Mouse (Mus musculus) heart, postnatal 4 days (tissue): Measurements from ENCODE around the gene Grin2a. TPM values are rescaled to one million over a fixed set of nuclear protein-coding genes. Genes with fewer than 3 reads are reported as not detected.

Experiments
- DNase-seq: peaks from one replicate; pipeline ENCODE4 v3.0.0; 2021
- total RNA-seq, 2 experiments: library from RNA; stranded (reverse); gene quantifications; 2 replicates each; pipeline ENCODE4 v1.2.3; 2021

Gene Grin2a
- total RNA-seq, 2 experiments from 2014 or later, result 0.54 to 0.62 TPM

- DNase-seq, result no peak
These were observed 30.9 kb downstream of the Grin2a start for GRCm38 (mm10) chr16:9964469-9964868.

- DNase-seq, result no peak
These were observed 32.9 kb downstream of the Grin2a start for GRCm38 (mm10) chr16:9962482-9962881.

DNA sequence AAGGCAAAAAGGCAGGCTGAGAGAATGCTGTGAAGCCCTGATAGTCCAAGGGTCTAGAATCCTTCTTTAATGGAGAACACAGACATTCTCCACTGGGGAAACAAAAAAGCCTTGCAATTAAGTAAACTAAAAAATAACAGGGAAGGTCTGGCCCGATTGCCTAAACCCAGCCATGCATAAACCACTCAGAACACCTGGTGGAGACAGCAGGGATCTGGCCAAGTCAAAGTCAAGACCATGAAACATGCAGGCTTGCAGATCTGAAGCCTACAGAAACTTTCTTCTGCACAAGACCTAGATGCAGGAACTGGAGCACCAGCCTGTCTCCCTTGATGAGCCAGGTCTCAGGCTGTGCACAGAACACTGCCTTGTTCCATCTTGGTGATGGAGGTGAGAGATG lies 36.0 kb downstream of the Grin2a start:
- no peak for DNase-seq

- no peak for DNase-seq
These were observed 41.1 kb downstream of the Grin2a start for GRCm38 (mm10) chr16:9954266-9954665.

- no peak for DNase-seq
These were observed 41.9 kb downstream of the Grin2a start for GRCm38 (mm10) chr16:9953396-9953831.

GRCm38 (mm10) chr16:9949250-9949649 lies 46.1 kb downstream of the Grin2a start:
- no peak for DNase-seq

DNA sequence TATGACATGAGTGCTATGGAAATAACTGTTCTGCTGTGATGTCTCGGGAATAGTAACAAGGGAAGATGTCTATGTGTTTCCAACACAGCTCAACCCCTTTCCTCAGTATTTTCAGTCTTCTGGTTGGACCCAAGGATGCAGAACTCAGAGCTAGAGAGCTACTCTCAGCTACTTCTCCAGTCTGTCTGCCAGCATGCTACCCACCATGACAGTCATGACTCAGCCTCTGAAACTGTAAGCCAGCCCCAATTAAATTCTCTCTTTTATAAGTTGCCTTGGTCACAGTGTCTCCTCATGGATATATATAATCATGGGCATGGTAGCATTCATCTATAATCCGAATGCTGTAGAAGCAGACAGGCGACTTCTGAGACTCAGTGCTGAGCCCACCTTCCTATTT lies 47.9 kb downstream of the Grin2a start:
- no peak for DNase-seq

- no peak for DNase-seq
These were observed 50.5 kb downstream of the Grin2a start for GRCm38 (mm10) chr16:9944836-9945235.

DNA sequence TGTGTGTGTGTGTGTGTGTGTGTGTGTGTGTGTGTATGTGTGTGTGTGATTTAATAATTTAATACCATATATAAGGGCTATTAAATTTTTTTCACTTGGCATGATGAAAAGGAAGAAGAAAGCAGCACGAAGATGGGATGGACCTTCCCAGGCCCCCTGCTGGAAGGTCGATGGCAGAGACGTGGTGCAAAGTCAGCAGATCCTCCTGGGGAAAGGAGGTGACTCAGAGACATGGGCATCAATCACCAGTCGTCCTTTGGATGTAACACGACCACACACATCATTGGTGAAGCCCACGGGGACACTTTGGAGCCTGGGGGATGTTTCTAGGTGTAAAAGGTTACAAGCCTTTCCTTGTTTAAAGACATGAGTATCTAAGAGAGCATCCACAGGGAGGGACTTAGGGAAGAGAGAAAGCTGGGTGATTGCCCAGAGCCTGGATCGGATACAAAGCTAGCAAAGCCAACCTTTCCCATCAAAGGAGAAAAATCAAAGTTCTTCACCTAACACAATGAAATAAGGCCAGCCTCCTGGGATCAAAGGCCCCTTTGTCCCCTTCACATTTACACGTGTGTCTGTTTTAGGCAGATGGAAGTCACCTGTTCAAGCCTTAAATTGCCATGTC lies 53.9 kb downstream of the Grin2a start:
- no peak for DNase-seq

DNA sequence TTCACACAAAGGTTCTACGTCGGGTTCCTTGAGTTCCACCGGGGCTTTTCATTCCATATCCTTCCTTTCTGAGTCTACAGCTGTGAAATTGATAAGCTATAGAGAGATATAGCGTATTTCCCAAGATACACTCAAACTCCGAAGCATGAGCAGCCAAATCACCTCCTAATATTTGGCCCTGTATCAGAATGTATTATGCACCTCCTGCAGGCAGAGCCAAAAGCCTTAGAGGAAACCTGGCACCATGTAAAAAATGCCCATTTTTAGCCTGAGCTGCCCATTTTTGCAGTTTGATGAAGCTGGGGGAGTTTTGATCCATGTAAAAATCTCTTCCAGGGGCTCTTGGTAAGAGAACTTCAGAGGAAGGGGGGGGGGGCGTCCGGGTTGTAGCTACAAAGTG lies 54.6 kb downstream of the Grin2a start:
- DNase-seq, result no peak

GRCm38 (mm10) chr16:9910672-9911071 lies 84.7 kb downstream of the Grin2a start:
- DNase-seq, result no peak

- no peak for DNase-seq
These were observed 86.1 kb downstream of the Grin2a start for GRCm38 (mm10) chr16:9909225-9909624.

DNA sequence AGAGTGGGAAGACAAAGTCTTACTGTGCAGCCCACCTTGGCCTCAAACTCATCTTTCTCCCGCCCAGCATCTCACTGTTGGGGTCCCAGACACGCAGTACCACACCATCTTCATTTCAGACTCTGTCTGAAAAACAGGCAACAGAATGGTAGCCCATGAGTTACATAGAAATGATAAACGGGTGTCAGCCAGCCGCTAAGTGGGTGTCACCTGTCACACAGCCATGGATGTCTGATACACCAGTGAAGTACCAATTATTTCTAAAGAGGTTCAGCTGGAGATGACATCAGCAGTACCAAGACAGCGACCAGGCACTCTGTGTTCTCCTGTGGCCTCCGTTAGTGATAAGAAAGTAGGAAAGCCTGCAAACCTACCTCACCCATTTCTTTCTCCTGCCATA lies 90.9 kb downstream of the Grin2a start:
- DNase-seq, result no peak

DNA sequence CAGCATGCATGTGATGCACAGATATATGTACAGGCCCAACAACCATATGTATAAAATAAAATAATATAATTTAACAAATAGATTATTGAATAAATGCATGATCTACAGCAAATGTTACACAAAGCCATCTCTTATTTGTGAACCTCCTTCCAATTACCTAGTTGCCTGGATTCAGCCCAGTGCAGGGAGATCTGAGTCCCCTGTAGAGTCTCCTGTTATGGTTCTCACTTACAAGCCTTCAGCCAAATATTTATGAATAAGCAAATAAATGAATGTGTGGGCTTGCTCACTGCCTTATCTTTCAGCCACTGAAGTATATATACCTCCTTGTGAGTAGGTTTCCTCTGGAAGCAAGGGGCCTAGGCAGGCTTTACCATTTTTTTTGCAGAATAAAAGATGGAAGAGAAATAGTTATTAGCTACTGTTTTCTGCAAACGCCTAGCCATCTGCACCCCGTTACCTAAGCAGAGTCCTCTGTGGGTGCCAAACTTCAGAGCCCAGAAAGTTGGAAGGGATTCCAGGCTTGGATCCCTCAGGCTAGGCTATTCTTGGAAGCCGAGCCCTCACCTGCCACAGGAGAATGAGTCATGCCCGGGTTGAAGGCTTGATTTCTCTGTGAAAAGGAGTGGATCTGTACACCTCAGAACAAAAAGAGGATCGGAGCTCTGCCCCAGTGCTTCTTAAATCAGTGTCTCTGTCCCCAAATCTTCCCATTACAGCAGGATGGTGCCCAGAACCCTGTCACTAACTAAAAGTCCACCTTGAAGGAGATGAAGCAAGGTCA lies 92.5 kb downstream of the Grin2a start:
- DNase-seq, result no peak

GRCm38 (mm10) chr16:9901433-9901832 lies 93.9 kb downstream of the Grin2a start:
- DNase-seq, result no peak

- no peak for DNase-seq
These were observed 94.4 kb downstream of the Grin2a start for GRCm38 (mm10) chr16:9900996-9901395.

DNA sequence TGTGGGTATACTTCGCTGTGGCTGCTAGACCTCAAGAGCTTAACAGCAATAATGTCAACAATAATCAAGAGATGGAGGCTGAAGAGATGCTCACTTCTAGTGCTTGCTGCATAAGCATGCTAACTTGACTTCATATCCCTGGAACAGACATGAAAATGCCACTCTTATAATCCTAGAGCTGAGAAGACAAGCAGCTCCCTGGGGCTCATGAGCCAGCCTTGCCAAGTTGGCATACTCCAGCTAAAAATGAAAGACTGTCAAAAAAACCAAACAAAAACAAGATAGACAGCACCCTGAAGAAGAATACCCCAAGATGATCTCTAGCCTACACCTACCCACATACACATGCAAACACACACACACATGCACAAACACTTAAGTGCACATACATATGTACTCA lies 95.2 kb downstream of the Grin2a start:
- DNase-seq, result no peak

- no peak for DNase-seq
These were observed 96.2 kb downstream of the Grin2a start for GRCm38 (mm10) chr16:9899176-9899575.

GRCm38 (mm10) chr16:9895581-9895980 lies 99.8 kb downstream of the Grin2a start:
- no peak for DNase-seq

DNA sequence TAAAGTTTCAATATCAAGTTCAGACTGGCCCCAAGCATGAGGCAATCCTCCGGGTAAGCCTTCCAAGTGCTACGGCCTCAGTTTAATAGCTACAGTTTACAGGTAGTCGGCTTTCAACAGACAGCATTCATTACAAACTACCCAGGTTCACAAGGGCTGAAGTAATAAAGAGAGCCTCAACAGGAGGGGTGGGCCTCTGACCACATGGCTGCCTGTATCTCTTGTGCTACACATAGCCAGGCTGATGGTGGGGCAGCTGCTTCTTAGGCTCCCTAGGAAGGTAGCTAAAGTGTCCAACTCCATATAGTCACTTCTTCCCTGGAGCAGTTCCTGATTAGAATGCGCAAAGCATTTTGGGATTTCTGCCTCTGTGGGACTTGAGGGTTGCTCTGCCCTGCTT lies 109.2 kb downstream of the Grin2a start:
- no peak for DNase-seq

DNA sequence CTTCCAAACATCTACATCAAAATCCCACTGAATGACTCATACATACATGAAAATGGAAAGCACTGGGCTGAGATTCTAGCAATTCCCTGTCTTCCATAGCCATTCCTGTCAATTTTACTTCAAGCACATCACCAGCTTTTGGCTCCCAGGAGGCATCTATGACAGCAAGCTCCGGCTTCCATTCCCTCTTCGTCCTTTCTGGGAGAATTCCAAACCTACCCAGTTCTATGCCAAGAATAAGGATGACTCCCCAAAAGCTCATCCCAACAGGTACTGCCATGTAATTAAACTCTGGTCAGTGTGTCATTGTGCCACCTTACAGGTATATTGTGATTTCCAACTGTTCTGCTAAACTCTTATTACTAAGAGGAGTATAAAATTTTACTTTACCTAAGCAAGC lies 111.2 kb downstream of the Grin2a start:
- no peak for DNase-seq

DNA sequence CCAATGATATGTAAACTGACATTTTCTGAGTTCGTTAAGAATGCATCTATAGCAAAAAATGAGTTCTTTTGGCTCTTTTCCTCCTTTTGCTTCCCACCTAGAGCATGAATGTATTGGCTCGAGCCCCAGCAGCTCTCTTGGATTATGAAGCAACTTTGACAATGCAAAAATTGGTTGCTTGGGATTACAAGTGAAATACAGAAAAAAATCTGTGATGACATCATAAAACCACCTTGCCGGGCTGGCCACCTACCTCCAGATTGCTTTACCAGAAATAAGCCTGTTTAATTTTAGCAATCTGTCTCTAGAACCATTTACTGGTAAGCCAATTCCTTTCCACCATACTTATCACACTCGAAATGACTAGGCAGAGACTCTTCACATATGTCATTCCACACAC lies 112.9 kb downstream of the Grin2a start:
- no peak for DNase-seq

DNA sequence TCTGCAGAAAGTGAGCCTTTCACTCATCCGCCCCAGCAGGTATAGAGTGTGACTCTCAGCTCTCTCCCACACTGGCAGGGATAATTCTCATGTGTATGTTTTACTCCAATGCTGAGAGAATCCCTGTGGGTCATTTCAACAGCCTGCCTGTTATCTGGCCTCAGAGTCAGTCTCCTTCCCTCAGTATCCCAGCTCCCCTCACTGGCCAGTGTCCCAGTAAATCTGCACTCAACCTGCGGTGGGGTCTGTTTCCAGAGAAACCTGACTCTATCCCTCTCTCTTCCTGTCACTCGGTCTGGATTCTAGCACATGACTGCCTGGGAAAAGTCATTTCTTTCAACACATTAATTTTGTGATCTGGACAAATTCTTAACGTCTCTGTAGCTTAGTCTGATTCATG lies 122.4 kb downstream of the Grin2a start:
- no peak for DNase-seq

GRCm38 (mm10) chr16:9865710-9866109 lies 129.7 kb downstream of the Grin2a start:
- no peak for DNase-seq
